Mouse (Mus musculus): Measurements from ENCODE around the gene Adamtsl4.
"Not testable (repeated sequence)": the region's sequence is repeated elsewhere in the genome, so short reads cannot be mapped to it uniquely, and the experiment has no call there.

Adamtsl4 gene

GRCm38 (mm10) chr3:95675301-95676092 lies 12.2 kb downstream of the Adamtsl4 start:
- peak; percentile 100 for DNase-seq

- peak; percentile 98 for DNase-seq
Measured at GRCm38 (mm10) chr3:95674812-95675211, 12.9 kb downstream of the Adamtsl4 start.

- peak; percentile 99 for DNase-seq
Measured at GRCm38 (mm10) chr3:95674236-95674635, 13.5 kb downstream of the Adamtsl4 start.

- DNase-seq, result peak; percentile 97
Measured at GRCm38 (mm10) chr3:95673707-95674211, 14.0 kb downstream of the Adamtsl4 start.

DNA sequence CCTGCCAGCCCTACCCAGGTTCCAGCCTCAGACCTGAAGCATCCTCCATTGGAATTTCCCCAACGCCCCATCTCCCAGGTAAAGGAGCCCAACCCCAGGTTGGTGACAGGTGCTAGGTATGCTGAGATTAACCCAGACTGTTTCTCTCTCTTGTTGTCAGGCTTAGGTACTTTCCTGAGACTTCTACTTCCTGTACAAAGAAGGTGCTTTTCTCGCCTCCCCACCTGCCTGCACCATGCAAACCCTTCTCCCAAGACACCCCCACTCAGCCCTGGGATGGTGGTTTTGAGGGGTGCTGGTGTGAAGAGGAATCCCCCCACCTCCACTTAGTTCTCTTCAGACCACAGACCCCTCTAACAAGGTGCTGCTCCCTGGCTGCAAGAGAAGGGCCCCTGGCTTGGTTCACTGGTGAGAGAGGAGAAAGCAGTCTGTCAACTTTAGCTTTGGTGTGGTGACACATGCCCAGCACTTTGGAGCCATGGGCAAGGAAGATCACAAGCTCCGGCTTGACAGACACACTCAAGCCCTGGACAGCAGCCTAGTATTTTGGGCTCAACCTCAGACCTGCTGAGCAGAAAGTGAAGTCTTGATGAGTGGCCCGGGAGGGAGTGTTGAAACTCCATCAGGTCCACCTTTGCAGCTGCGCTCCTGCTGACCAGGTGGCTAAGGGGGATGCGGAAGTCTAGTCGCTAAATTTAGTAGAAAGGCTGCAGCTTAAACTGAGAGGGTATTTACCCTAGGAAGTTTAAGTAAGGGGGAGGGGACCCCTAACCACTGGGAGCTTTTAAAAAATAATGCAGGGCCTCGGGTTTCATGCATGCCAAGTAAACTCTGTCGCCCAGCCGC lies 14.6 kb downstream of the Adamtsl4 start:
- peak; percentile 98 for DNase-seq

GRCm38 (mm10) chr3:95672461-95672860 lies 15.3 kb downstream of the Adamtsl4 start:
- peak; percentile 96 for DNase-seq

DNA sequence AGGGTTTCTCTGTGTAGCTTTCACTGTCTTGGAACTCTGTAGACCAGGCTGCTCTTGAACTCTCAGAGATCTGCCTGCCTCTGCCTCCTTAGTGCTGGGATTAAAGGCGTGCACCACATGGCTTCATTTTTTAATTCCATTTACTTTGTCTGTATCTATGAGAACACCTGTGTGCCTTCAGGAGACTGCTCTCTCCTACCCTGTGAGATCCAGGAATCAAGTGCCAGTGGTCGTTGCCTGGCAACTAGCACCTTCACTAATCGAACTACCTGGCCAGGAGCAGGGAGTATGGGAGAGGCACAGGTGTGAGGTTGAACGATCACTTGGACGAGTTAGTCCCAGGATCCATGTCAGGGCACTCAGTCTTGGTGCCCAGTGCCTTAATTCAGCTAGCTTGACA lies 16.5 kb downstream of the Adamtsl4 start:
- DNase-seq, result peak; percentile 91

DNA sequence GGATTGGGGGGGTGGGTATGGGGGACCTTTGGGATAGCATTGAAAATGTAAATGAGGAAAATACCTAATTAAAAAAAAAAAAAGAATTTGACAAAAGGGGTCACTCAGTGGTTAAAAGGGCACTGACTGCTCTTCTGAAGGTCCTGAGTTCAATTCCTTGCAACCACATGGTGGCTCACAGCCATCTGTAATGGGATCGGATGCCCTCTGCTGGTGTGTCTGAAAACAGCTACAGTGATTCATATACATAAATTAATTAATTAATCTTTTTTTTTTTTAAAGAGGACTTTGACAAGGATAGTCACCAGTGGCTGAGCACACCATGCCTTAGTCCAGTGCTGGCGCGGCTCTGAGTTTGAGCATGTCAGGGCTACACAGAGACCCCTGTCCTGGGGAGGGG lies 17.3 kb downstream of the Adamtsl4 start:
- DNase-seq, result not testable (repeated sequence)

DNA sequence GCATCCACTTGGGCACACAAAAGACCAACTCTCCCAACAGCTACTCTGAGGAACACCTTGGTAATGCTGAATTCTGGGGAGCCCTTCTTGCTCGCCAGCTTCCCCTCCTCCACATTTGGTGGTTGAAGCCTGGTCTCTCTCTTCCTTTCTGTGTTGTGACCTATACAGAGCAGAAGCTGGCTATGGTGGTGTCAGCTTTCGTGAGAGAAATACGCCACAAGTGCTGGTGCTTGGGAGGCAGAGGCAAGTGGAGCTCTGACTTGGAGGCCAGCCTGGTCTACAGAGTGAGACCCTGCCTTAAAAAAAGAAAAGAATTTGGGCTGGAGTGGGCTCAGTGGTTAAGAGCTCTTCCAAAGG lies 18.4 kb downstream of the Adamtsl4 start:
- DNase-seq, result peak; percentile 90

GRCm38 (mm10) chr3:95668589-95669308 lies 19.0 kb downstream of the Adamtsl4 start:
- DNase-seq, result peak; percentile 96

- DNase-seq, result peak; percentile 98
Measured at GRCm38 (mm10) chr3:95668026-95668425, 19.7 kb downstream of the Adamtsl4 start.

DNA sequence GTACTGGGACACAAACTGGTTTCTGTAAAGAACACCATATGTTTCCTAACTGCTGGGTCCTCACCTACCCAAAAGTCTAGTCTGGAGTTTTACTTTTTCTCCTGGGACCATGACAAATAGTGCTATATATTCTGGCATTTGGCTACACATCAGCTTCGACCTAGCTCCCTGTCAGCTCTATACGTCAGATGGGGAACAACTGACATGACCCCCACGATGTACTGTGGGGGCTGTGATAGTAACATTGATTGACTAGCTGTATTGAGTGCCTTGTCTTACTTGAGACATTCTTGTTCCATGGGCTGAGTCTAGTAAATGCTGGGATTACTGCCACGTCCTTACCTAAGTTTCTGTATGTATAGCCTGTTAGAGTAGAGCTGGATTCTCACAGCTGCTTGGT lies 20.2 kb downstream of the Adamtsl4 start:
- no peak for DNase-seq

DNA sequence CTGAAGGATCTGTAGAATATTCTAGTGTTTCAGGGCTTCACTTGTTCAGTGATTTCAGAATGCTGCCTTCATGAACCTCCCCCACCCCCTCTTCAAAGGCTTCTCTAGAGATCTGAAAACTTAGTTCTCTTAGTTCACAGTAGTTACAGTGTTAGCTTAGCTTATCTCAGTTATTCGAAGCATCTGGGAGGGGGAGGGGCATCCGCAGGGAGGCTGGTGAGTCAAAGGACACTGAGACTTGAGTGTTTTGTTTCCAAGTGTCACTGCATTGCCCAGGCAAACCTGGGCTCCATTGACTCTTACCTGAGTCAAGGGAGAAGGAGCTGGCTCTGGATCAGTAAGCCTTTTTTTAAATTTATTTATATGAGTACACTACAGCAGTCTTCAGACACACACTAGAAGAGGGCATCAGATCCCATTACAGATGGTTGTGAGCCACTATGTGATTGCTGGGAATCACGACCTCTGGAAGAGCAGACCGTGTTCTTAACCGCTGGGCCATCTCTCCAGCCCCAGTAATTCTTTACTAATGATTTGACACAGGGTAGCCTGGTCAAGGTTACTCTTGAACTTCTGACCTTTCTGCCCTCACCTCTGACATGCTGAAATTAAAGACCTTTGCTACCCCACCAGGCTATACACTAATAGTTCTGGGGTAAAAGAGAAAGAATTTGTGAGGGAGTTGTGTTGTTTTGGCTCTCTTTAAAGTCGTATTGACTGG lies 21.4 kb downstream of the Adamtsl4 start:
- peak; percentile 98 for DNase-seq

DNA sequence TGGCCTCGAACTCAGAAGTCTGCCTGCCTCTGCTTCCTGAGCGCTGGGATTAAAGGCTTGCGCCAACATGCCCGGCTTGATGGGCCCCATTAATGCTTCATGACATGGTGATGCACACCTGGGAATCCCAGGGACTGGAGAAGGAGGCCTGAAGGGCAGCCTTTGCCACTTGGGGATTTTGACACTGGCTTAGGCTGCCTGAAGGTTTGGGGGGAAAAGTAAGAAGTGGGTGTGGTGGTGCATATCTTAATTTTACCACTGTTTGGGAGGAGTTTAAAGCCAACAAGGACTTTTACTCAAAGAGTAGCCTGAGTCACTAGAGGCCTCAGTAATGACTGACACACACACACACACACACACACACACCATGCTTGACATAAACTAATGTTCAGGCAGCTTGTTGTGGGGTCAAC lies 22.8 kb downstream of the Adamtsl4 start:
- peak; percentile 91 for DNase-seq

DNA sequence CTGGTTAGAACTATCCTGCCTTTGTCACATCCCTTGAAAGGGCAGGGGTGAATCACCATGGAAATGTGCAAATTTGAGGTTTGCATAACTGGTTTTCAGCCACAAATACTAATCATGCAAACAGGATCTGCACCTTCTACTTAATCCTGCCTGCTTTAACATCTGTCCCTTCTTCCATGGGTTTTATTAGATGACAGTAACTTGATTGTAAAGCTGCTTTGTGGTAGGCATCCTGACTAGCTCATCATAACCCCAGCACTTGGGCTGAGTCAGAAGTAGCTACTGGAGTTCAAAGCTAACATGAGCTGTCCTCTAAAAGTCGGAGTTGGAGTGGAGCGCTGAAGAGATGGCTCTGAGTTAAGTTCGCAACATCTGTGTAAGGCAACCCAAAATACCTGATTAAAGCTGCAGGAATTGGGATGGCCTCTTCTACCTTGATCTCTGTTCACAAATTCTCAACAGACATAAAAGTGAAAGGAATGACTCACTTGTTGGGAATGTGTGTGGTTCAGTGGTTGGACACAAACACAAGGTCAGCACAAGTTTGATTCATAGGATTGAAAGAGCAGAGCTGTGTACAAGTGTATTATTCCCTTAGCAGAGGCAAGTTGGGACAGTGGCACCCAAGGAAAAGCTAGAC lies 23.6 kb downstream of the Adamtsl4 start:
- DNase-seq, result no peak

DNA sequence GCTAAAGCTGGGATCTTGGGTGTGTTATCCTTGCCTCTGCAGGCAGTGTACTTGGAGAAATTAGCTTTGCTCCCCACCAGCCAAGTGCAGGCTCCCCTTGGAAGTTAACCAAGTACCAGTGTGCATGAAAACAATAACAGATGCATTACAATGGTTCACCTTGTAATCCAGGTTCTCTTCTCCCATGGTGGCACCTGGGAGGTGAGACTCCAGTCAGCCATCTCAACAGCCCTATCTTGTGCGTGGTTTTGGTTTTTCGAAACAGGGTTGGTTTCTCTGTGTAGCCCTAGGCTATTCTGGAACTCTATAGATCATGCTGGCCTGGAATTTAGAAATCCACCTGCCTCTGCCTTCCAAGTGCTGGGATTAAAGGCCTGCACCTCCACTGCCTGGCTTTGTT lies 24.2 kb downstream of the Adamtsl4 start:
- no peak for DNase-seq

- no peak for DNase-seq
Measured at GRCm38 (mm10) chr3:95662724-95663449, 24.8 kb downstream of the Adamtsl4 start.

- DNase-seq, result peak; percentile 96
Measured at GRCm38 (mm10) chr3:95661945-95662715, 25.6 kb downstream of the Adamtsl4 start.

DNA sequence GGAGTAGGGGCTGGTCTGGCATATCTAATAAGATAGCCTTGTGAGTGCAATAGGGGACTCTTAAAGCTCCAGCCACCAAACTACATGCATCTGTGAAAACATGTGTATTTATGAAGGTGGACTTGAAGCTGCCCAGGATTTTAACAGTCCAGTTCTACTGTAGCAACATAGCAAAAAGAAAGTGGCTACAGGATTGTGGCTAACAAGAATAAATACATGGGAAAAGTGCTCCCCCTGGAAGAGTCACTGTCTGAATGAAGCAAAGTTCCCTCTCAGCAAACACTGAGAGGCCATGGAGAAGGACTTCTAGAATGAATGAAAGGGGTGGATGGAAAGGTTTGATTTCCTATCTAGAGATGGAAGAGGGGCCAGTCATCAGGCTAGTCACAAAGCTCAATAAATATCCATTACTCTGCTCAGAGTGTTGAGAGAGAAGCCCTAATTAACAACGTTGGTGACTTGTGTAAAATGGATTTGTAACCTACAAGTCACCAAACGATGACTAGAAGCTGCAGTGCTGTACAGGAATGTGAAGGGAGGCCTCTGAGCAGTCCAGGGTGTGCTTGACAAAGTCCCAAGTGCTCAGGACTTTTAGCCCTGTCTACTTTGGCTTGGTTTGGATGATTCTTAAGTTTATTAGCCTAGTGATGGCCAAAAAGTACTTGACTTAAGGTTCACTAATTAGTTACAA lies 26.8 kb downstream of the Adamtsl4 start:
- peak; percentile 88 for DNase-seq

GRCm38 (mm10) chr3:95659948-95660347 lies 27.8 kb downstream of the Adamtsl4 start:
- DNase-seq, result no peak
